Mouse (Mus musculus) CH12.LX (cell line): Measurements from ENCODE around the gene Cenph.

ENCODE experiments used
- CTCF ChIP-seq, 2 experiments: IDR thresholded peaks in 1 of 2; conservative IDR thresholded peaks in 1 of 2; 2 replicates each; pipeline ENCODE4 v1.5.1; 2011 to 2012; ENCODE audit warnings: low read depth in 2 of 2, low read length in 2 of 2, improper control_type of control experiment in 1 of 2, inconsistent platforms in 1 of 2, mild to moderate bottlenecking in 1 of 2, moderate library complexity in 1 of 2
- SMC3 ChIP-seq: IDR thresholded peaks from 2 replicates; pipeline ENCODE4 v1.6.1; 2011; ENCODE audit warnings: low read depth, low read length, improper control_type of control experiment
- USF1 ChIP-seq: IDR thresholded peaks from 2 replicates; pipeline ENCODE4 v1.6.1; 2014; ENCODE audit warnings: low read depth, mild to moderate bottlenecking, inconsistent platforms, low read length, improper control_type of control experiment
- ZKSCAN1 ChIP-seq: IDR thresholded peaks from 2 replicates; pipeline ENCODE4 v1.6.1; 2012; ENCODE audit warnings: low read depth, inconsistent platforms, low read length, improper control_type of control experiment, borderline replicate concordance

DNA sequence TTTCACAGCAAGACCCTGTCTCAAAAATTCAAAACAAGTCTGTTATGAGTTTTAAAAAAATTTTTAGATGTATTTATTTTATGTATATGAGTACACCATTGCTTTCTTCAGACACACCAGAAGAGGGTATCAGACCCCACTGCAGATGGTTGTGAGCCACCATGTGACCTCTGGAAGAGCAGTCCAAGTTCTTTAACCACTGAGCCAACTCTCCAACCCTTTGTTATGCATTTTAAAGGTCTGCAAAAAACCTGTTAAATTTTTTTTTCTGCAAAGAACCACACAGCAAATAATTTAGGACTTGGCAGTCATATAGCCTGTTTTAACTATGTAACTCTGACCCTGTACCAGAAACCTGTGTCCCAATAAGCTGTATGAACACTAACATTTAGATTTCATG, 995 bp downstream of the Cenph start:
- TF ChIP-seq SMC3 (no peak), CTCF (conservative IDR thresholded peaks at IDR 0.05 in 1 of 2, IDR thresholded peaks at IDR 0.05 in 1 of 2; ENCODE audit: low read depth in 2 of 2, low read length in 2 of 2) (no peak), ZKSCAN1 (no peak), USF1 (no peak)
